Mouse (Mus musculus): ENCODE data around the gene Ift22.
"Not testable (repeated sequence)": the region's sequence is repeated elsewhere in the genome, so short reads cannot be mapped to it uniquely, and the experiment has no call there.

Gene Ift22

DNA sequence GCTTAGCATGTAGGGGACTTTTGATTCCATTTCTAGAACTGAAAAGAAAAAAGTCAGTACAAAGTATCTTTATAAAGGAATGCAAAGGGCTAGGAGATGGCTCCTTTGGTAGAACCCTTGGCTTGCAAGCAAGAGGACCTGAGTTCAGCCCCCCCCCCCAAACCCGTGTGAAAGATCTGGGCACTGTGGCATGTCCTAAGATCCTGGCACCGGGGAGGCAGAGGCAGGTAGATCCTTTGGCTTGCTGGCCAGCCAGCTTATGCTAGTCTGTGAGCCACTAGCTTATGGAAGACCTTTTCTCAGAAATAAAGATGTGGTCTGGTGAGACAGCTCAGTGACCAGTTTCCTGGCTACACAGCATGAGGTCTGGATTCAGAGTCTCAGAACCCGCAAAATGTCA lies 6.2 kb downstream of the Ift22 start:
- no peak for DNase-seq

DNA sequence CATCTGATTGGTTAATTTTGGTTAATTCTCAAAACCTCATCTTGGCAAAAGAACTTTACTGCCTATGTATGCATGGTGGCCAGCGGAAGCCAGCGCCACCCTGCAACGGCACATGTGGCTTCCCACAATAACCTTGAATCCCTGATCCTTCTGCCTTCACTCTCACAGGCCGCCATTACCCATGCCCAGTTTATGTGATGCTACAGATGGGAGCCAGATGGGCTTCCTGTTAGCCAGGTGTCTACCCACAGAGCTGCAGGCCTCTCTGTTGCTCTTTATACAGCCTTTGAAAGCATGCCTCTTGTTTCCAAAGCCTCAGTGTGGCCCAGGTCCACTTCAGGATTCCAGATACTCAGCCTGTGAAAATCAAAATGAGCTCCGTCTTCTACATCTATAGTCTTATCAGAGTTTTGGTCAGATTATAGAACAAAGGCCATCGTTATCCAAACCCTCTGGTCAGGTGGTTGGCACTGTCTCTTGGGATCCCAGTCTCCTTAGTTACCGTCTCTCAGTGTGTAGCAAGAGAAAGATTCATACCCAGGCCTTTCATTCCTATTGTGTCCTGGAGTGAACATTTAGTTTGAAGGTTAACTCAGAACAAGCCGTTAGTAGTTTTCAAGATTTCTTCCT lies 9.8 kb downstream of the Ift22 start:
- DNase-seq, result no peak

DNA sequence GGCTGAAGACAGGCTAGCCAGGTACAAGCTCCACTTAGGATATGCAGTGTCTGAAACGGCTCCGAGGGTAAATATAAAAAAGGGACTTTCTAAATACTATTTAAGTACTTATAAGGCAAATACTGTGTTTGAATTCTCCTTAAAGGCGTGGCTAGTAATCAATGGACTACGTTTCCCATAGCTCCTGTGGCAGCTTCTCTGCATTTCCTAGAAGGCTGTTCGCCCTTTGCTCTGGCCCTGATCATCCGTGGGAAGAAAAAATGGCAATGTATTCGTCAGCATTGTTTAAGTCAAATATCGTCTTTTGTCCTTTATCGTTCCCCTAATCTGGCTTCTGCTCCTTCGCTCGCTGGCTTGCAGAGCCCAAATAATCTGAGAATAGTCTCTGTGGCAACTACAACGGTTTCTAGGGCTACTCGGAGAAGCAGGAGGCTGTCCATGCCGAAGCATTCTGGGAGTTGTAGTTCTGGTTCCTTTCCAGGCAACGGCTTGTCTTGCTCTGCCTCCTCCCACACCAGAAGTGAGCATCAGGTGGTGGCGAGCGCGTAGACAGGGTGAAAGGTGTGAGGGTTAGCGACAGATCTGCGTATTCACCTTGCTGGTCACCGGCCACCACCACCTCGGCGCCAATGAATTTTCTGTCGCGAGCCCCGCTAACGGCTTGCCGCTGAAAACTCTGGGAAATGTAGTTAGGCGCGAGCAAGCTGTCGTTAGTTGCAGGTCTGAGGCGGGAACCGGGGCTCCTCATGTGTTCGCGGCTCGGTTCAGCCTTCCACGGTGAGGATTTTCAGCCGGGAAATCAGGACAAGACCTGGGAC lies 10.9 kb downstream of the Ift22 start:
- peak; percentile 66 to 81 for DNase-seq

DNA sequence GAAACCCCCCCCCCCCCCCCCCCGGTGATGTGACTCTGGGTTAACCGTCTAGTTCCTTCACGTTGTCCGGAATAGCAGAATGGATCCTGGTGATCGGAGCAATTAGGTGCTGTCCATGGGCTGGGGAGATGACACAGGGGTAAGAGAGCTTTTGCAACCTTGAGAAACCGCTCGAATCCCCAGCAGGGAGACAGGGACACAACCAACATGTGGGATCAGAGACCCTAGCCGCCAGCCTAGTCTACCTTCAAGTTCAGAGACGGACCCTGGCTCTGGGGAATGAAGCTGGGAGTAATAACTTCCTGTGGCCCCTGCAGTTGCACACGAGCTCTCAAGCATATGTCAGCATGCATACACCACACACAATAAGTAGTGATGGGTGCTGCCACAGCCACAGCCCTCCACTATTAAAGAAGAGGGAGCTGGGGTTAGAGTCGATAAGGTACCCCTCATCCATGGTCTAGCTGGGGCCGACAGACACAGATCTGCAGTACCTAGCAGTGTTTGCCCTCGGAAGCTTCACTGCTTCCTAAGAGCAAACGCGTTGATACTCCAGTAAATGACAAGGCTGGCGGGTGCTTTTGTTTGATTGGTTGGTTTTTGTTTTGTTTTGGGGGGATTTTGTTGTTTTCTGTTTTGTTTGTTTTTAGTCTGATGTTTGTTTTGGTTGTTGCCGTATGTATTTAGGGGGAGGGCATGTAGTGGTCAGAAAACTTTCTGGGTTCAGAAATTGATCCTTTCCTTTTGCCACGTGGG lies 11.8 kb downstream of the Ift22 start:
- peak in 1 of 2 experiments; percentile 20 for DNase-seq

DNA sequence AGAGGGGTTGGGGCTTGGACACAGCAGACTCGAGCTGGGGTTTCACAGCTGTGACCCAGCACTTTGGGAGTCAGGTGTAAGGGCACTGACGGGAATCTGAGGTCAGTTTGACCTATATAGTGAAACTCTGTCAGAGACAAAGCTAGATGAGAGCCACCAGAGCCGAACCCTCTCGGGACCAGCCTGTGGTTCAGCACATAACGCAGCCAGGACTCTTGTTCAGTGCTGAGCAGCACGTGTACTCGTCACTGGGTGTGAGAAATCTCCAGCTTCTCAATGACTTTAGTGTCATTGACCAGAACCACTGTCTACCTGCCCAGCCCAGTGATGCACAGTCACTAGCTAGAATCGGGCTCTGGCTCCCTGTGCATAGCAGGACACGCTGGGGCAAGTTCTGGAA lies 14.9 kb downstream of the Ift22 start:
- DNase-seq, result no peak

DNA sequence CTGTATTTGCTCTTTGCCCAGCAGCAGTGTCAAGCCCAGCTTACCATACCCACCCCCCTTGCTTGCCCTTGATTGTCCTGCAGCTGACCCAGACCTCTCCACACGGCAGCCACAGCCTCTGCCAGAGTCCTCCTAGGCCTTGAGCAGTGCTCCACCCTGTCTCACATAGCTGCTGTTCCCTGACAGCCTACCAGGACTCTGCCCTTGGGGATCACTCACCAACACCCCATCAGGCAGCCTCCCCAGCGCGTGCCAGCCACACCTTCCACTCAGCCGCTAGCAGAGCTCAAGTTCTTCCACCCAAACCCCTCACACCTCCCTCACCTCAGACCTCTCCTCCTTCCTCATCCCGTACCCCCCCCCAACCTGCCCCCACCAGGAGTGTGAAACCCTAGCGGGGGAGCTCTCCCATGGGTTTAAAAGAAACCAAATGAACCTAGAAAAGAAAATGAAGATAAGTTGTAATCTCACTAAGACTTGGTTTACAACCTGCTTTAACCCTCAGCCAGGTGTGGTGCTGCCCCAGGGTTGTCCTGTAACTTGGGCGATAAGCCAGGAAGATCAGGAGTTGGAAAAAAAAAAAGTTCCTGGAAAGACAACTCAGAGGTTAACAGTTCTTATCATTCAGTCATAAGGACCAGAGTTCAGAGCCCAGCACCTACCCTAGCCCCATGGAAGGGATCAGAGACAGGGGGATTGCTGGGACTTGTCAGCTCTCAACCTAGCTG lies 16.0 kb downstream of the Ift22 start:
- DNase-seq, result no peak

DNA sequence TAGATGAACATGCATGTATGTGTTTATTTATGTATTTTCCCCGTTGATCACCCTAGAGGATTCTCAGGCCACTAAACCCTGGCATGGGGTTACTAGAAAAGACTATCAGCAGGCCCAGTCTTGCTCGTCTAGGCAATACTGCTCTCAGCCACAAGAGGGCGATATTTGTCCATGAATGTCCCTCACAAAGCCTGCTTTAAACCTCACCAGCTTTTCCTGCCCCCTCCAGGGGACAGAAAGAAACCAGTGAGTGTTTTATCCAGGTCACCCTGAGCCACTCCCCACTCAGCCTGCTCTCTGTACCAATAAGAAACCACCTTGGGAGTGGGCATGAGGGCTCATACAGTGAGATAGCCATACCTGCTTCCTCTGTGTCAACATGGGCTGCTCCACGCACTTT lies 21.1 kb downstream of the Ift22 start:
- DNase-seq, result peak; percentile 79 to 86

DNA sequence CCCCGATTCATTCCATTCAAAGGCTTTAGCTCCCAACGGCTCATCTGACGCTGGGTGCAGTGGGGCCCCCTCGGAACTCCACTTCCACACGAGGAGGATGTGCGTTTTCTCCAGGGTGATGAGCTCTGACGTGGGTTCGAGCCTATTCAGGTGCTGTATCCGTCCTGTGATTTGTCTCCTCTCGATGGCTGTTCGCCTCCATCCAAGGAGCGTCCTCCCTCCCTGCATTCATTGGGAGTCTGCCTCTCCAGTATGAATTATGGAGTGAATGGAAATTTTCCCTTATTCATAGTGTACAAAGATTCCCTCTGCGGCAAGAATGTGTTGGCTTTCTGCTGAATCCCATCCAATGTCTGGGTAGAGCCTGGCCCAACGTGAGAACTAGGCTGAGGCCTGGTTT lies 23.9 kb downstream of the Ift22 start:
- DNase-seq, result no peak

DNA sequence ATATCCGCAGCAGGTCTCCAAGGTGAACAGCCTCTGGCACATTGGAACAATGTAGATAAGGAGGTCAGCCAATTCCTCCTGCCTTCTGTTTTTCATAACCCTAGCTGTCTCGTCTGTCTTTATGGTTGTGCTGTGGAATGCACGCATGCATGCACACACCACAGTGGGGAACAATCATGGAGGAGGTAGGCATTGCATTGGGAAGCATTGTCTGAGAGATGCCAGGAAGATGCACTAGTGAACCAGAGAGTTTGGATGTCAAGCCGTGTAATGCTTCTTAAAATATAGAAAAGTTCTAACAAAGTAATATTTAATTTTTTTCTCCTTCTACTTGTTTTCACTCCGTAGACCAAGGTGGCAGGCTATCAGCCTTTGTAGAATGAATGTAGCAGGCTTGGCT lies 25.0 kb downstream of the Ift22 start:
- DNase-seq, result no peak

DNA sequence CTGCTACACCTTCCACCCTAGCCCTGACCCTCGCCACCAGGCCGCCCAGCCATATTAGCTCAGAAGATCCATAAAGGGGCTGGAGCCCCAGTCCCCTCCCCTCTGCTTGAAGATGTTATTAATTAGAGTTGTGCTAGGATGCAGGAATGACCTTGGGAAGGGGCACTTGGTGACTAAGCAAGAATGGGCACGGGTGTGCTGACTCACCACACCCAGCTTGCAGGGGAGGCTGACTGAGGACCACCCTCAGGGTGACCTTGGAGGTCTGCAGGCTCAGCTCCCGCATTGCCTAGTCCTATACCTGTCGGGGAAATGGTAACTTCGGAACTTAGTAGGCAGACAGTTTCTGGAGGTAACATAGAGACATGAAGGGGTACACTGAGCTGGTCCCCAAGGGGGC lies 26.0 kb downstream of the Ift22 start:
- no peak for DNase-seq

DNA sequence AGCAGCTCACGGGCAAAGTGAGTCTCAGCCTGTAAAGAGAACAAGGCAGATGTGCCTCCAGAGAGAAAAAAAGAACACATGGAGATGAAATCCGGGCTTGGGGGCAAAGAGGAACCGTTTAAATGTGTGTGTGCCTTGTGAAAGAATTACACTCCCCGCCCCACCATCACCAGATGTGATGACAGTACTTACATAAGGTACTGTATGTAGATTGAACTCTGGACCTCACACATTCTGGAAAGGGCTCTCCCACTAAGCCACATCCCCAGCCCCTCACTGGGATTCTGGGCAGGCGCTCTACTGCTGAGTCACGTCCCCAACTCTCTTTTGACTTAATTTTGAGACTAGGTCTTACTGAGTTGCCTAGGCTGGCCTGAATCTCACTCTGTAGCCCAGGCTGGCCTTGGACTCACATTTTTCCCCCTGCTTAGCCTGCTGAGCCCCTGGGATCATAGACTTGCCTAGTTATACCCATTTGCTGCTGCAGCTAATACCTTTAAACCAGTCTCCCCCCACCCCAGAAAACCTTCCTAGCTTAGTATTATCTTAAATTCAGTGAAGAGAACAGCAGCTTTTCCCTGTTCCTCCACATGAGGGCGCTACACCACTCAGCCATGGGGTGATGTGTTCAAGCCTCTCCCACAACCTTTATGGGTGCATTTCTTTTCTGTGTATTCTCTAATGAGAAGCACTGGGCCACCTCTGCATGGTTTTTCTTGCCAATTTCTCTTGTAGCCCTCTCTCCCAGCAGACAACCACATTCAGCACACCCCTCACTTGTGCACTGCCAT lies 28.1 kb downstream of the Ift22 start:
- no peak for DNase-seq

DNA sequence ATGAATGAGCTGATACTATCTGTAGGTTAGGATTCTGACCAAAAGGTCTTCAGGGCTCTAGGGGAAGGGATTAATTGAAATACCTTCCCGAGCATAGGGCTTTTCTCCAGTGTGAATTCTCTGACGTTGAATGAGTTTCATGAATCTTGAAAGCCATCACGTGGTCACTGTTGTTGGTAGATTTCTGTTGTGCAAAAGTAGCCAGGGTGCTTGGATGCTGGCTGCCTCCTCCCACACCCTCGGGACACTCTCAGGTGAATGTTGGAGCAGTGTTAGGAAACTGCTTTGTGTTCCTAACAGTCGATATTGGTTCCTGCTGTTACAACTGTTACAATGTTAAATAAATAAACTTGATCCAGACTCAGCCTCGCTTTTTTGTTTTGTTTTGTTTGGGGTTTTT lies 28.8 kb downstream of the Ift22 start:
- no peak for DNase-seq

DNA sequence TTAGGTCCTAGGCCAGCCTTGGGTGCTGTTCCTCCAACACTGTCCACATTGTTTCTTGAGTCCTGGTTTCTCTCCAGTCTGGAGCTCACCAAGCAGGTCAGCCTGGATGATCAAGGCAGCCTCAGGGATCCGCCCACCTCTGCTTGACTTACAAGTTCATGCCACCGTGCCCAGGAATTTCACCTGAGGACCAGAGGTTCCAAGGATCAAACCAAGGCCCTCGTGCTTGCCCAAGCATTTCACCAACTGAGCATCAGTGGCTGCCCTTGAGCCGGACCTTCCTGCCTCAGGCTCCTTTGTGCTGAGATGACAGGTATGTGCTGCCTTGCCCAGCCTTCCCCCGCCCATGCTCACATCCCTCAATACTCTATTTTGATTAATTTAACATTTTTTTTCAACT lies 29.7 kb downstream of the Ift22 start:
- DNase-seq, result no peak

DNA sequence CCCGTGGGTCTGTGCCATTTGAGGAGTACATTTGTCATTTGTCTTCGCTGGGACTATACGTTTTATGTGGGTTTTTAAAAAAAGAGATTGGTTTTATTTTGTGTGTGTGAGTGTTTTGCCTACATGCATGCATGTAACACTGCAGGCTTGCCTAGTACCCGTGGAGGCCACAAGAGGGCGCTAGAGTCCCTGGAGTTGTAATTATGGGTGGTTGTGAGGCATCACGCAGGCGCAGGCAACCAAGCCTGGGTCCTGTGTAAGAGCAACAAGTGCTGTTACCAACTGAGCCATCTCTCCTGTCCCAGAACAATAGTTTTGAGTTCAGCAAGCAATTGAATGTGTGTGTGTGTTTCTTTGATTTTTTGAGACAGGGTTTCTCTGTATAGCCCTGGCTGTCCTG lies 31.3 kb downstream of the Ift22 start:
- DNase-seq, result no peak

DNA sequence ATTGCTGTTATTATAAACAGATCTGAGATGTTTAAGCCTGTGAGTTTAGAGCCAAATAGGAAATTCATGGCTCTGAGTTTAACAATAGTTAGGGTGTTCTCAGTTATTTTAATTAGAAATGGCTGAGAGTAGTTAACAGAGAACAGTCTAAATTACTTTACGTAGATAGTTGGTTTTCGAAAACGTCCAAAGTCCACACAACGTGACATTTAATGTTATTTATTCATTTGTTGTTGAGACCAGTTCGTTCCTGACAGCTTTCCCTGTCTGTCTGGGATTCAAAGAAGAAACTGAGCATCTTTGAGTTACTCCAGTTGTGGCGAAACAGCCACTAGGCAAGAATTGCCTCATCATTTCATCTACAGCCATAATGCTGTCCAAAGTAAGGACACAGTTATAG lies 32.1 kb downstream of the Ift22 start:
- not testable (repeated sequence) for DNase-seq

DNA sequence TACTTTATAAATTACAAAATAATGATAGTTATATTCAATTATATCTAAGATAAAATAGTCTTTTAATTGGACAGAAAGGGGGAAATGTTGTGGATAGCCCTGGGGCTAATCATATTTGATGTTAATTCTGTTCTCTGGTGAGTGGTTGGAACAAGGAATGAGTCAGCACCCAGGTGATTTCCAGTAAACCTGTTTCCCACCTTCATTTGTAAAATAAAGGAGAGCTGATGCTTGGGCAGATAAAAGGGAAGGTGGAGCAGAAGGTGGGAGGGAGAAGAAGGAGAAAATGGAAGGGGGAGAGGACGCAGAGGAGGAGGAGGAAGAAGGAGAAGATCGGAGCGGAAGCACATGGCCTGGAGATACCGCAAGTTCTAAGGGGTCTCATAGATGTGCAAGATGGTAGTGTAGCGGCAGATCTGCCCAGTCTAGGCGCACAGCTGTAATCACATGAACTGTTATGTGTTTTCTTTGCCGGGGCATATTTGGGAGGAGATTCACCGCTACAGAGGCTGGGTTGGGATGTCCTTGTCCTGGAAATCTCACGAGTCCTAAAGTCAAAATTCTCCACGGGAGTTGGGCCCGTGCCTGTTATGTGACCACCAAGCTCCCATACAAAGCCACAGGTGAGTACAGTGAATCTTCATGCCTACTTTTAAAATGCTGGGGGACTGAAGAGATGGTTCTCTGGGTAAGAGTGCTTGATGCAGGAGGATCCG lies 33.1 kb downstream of the Ift22 start:
- DNase-seq, result no peak

DNA sequence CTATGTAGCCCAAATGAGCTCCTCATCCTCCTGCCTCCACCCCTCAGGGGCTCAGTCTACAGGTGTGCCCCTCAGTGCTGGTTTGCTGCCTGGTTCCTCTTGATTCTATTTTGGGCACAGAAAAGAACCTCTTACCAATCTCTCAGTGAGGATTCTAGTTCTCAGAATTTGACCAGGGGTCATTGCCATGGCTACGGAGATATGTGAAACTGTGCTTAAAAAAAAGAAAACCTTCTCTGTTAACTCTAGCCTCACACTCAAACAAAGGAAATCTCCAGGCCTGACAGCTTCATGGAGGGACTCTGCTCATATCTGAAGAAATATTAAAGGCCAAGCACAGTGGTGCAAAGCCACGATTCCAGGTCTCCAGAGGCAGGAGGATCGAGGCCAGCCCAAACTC lies 34.8 kb downstream of the Ift22 start:
- no peak for DNase-seq

DNA sequence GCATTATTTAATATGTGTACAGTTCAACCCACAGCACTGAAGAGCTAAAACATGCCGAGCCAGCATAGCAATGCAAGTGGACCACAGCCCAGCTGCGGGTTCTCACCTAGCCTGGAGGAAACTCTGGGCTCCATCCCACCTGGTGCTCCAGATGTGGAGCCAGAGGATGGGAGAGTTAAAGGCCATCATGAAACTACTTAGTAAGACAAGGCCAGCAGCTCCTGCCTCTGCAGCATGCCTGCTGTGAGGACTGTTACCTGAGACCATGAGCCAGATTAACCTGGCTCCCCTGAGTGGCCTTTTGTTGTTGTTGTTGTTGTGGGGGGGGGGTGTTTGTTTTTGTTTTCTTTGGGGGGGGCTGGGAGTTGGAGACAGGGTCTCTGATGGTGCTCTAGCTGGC lies 35.4 kb downstream of the Ift22 start:
- DNase-seq, result no peak

DNA sequence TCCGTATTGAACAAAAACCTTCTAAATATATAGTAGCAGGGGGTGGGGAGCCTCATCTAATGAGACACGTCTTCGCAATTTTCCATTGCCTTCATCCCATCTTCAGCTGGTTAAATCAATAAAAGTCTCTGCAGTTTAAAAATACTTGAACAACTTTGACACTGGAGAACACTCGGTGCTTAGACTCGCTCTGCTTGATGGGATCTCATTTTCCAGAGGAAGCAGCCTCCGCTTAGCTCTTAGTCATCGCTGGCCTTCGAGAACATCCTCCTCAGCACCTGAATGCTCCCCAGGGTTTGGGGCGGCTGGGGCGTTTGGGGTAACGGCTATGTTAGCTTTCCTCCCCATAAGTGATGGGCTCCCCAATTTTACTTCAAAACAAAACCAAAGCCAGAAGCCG lies 37.1 kb downstream of the Ift22 start:
- no peak for DNase-seq

DNA sequence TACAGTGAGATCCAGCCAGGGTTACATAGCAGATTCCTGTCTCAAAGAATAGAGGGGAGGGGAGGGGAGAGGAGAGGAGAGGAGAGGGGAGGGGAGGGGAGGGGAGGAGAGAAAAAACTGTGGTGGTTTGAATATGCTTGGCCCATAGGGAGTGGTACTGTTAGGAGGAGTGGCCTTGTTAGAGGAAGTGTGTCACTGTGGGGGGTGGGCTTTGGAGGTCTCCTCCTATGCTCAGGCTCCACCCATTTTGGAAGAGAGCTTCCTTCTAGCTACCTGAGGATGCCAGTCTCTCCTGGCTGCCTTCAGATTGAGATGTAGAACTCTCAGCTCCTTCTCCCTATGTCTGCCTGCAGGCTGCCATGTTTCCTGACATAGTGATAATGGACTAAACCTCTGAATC lies 39.9 kb downstream of the Ift22 start:
- DNase-seq, result no peak

DNA sequence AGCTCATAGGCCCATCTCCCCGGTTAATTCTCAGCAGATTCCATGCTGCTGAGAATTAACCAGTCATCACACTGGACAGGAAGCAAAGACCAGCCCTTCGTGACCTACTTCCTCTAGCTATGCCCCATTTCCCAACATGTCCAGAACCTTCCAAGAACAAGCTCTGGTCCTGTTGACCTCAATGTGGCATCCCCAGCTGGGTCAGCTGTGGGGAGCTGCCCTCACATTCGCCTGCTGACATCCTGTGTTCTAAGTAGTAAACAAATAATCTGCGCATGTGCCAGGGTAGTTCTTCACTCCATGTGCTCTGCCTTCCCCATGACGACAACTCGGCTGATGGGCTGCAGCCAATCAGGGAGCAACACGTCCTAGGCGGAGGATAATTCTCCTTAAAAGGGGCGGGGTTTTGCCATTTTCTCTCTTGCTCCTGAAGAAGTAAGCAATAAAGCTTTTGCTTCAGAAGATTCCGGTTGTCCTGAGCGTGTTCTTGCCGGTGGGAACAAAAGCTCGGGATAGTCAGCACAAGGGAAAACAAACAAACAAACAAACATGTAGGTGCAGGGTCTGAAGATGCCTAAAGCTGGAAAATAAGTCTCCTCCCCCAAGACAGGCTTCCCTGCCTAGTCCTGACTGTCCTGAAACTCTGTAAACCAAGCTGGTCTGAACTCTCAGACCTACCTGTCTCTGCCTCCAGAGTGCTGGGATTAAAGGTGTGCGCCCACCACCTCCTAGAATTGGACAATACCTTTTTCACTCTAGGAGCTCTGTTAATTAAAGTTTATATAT lies 41.8 kb downstream of the Ift22 start:
- DNase-seq, result not testable (repeated sequence)
